Mouse (Mus musculus) urinary bladder, postnatal 4 days (tissue): ENCODE data around the gene B3gnt7.

Source experiments
- DNase-seq, 2 experiments: peaks; one replicate each; pipeline ENCODE4 v3.0.0; 2021 to 2022; ENCODE audit warnings: low spot score in 2 of 2

B3gnt7 gene

GRCm38 (mm10) chr1:86343969-86344861 lies 41.6 kb downstream of the B3gnt7 start:
- no peak for DNase-seq

- no peak for DNase-seq
Measured at GRCm38 (mm10) chr1:86345069-86345468, 42.4 kb downstream of the B3gnt7 start.

DNA sequence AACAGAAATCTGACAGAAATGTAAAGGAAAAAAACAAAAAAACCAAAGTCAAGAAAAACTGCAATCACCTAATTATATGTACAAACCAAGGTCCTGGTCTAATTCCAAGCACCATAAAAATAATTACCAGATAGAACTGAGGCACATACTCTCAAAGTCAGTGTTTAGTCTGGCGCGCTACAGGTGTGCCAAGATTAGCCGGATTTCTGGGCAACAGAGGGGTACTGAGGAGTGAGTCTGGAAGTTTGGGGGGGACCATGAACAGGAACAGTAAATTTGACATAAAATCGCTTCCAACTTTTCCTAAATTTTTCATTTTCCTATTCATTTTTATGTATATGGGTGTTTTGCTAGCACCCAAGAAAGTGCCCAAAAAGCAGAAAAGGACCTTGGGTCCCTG lies 43.3 kb downstream of the B3gnt7 start:
- no peak for DNase-seq

DNA sequence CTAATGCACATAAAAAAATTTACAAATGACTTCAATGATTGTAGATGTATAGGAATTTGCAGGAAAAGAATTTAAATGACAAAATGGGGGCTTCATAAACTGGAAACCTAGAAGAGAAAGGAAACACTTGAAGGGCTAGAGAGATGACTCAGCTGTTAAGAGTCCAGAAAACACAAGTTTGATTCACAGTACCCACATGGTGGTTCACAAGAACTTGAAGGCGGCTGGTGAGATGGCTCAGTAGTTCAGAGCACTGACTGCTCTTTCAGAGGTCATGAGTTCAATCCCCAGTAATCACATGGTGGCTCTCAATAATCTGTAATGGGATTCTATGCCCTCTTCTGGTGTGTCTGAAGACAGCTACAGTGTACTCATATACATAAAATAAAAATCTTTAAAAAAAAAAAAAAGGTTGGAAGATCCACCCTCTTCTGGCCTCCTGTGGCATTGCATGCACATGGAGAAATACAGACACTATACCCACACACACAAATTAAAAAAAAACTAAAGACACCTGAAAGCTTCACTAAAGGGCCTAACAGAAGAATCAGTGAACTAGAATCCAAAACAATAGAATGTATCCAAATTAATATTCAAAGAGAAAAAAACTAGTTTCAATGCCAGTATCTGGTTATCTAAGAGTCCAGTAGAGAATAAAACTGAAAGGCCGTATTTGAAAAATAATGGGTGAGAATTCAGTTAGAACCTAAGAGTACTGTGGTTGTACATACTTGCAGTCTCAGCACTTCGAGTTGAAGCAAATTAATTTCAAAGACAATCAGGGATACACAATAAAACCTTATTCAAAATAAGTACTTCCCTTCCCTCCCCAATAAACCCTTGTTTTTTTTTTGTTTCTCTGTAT lies 44.5 kb downstream of the B3gnt7 start:
- DNase-seq: no peak

GRCm38 (mm10) chr1:86347716-86348045 lies 45.0 kb downstream of the B3gnt7 start:
- DNase-seq: no peak

- DNase-seq: no peak
Measured at GRCm38 (mm10) chr1:86348083-86348482, 45.5 kb downstream of the B3gnt7 start.

DNA sequence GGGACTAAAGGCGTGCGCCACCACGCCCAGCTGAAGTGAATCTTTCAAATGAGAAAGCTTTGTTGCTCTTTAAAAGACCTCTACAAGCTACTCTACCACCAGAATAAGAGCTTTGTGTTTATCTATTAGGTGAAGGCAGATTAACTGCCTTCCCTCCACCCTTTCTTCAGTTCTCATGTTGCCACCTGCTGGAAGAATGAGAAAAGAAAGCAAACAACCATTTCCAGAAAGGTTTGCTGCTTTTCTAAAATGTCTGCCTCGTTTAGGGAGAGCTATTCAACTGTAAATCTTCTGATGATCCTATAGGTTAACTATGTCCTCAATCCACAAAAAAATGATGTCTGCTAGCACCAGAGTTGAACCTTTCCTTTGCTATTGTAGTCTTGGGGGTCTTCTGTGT lies 46.2 kb downstream of the B3gnt7 start:
- DNase-seq: no peak

DNA sequence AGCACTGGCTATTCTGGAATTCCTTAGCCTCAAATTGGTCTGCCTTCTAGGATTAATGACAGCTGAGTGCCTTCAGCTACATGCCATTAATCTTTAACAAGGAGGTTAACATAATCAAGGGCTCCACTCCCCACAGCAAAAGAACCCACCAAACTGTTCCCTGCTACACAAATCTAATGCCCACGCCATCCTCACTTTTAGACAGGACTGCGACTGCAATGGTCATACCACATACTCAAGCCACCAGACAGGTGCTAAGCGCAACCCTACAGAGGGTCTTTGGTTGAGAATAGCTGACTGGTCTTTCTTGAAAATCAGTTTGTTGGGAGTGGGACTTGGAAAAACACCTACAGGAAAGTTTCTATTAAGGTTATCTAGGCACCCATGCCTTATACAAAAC lies 46.6 kb downstream of the B3gnt7 start:
- no peak for DNase-seq

DNA sequence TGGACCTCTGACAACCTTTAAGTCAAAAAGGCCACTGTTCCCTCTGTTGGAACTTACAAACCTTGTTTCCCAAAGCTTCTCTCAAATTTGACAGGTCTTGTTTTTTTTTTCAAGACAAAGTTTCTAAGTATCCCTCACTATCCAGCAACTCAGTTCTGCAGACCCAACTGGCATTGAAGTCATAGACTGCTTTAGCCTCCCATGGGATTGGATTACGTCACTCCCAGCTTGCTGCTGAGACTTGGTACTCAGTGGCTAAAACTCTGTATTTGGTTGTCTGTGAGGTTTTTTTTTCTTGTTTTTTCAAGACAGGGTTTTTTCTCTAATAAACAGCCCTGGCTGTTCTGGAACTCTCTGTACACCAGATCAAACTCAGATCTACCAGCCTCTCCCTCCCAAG lies 47.1 kb downstream of the B3gnt7 start:
- no peak for DNase-seq

DNA sequence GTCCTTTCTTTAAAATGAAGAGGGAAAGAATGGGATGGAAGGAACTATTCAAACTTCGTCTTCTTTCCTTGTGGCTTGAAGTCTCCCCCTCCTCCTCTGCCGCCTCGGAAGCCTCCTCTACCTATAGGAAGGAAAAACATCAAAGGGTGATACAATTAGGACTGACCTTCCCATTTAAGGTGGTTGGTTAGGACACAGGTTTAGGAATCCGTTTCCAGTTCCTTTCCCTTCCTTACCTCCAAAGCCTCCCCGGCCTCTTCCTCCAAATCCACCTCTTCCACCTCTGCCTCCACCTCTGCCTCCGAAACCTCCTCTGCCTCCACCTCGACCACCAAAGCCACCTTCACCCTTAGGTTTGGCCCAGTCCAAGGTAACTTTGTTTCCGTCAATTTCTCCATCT lies 47.9 kb downstream of the B3gnt7 start:
- DNase-seq: no peak

GRCm38 (mm10) chr1:86354186-86354585 lies 51.6 kb downstream of the B3gnt7 start:
- no peak for DNase-seq
